ENCODE assay signal across 17 mouse cellular contexts in the genomic region with DNA sequence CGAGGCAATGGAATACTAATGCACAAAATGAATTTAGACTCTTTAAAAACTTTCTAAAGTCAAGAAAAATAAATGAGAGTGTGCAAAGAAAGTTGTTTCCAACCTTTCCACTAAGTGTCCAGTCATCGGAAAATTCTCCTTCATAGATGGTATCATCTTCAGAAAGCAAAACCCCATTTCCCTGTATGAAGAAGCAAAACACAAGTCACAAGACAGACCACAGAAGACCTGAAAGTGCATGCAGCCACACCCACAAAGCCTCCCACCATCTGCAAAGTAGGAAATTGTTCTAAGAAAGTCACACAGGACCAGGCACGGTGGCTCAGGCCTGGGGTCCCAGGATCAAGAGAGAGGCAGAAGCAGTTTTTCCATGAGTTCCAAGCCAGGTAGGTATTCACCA.
"Had no signal": no experiment of that assay in that cellular context is flagged by ENCODE, and none has a peak within 500 bp of the region (broad histone marks: within the 10 kb centered on the region; RNA-seq: fewer than 3 reads in every experiment).

No protein-coding gene starts in this region.

- H3K27me3 ChIP-seq: liver, embryonic 13.5 days; midbrain, embryonic 12.5 days; midbrain, embryonic 15.5 days; neural tube, embryonic 12.5 days; neural tube, embryonic 15.5 days had no signal

- DNase-seq: kidney, adult 2 months; kidney, postnatal 25 days; layer of hippocampus, adult 9-11 months; liver, embryonic 13.5 days; lung, adult 2 months; lung, postnatal 14 days; right cerebral cortex, adult 18-20 months; right cerebral cortex, postnatal 14 days; right cerebral cortex, postnatal 4 days had no signal

- H3K4me3 ChIP-seq: layer of hippocampus, adult 2 months; liver, embryonic 13.5 days; midbrain, embryonic 12.5 days; midbrain, embryonic 15.5 days; neural tube, embryonic 12.5 days; neural tube, embryonic 15.5 days had no signal

- H3K4me1 ChIP-seq: midbrain, embryonic 12.5 days; midbrain, embryonic 15.5 days; neural tube, embryonic 12.5 days; neural tube, embryonic 15.5 days had no signal

- H3K27ac ChIP-seq: kidney, postnatal 0 days; layer of hippocampus, adult 2 months; liver, embryonic 13.5 days; macrophage; midbrain, embryonic 12.5 days; midbrain, embryonic 15.5 days; neural tube, embryonic 12.5 days; neural tube, embryonic 15.5 days; stomach, postnatal 0 days had no signal
